Mouse (Mus musculus) erythroblast, embryonic 14.5 days (primary cell): ENCODE results near the gene Fyn. TPM values are rescaled to one million over a fixed set of nuclear protein-coding genes. Genes with fewer than 3 reads are reported as not detected.

Source experiments
- H3K27me3 ChIP-seq: 2 replicates; pipeline ENCODE4 v1.6.1; 2012; ENCODE audit warnings: inconsistent platforms; ENCODE audit not compliant: control insufficient read depth
- H3K36me3 ChIP-seq: 2 replicates; pipeline ENCODE4 v1.6.1; 2012; ENCODE audit warnings: mild to moderate bottlenecking, inconsistent platforms; ENCODE audit not compliant: control insufficient read depth
- H3K4me1 ChIP-seq: 2 replicates; pipeline ENCODE4 v1.6.1; 2012; ENCODE audit warnings: inconsistent platforms; ENCODE audit not compliant: control insufficient read depth
- H3K4me3 ChIP-seq: replicated peaks from 2 replicates; pipeline ENCODE3; 2012; ENCODE audit warnings: moderate library complexity, mild to moderate bottlenecking, inconsistent platforms
- H3K9me3 ChIP-seq: 2 replicates; pipeline ENCODE4 v1.6.1; 2012; ENCODE audit warnings: low read length, inconsistent platforms, mixed read lengths; ENCODE audit not compliant: control insufficient read depth
- GATA1 ChIP-seq: IDR thresholded peaks from 2 replicates; pipeline ENCODE4 v1.6.1; 2012; ENCODE audit warnings: low read length, inconsistent platforms, mixed read lengths
- TAL1 ChIP-seq: IDR thresholded peaks from 3 replicates; pipeline ENCODE4 v1.6.1; 2012; ENCODE audit warnings: low read length, inconsistent platforms, mixed read lengths
- polyA plus RNA-seq: library from polyadenylated mRNA; stranded (reverse); fragments of >175 nt; gene quantifications from 2 replicates; pipeline ENCODE4 v1.2.3, GENCODE M21; 2012

The Fyn gene
- polyA plus RNA-seq, 1 experiment: 1.1 TPM

GRCm38 (mm10) chr10:39469341-39469740 lies 100.7 kb downstream of the Fyn start:
- H3K4me3 ChIP-seq: no peak overlapping the region
- no peaks in the 10 kb centered on the region for H3K36me3 ChIP-seq
- H3K9me3 ChIP-seq: no peaks in the 10 kb centered on the region
- H3K4me1 ChIP-seq: no peaks in the 10 kb centered on the region
- TF ChIP-seq GATA1: no peak
- no peak for TF ChIP-seq TAL1
- H3K27me3 ChIP-seq: no peaks in the 10 kb centered on the region

- H3K9me3 ChIP-seq: no peaks in the 10 kb centered on the region
Observed at GRCm38 (mm10) chr10:39470321-39470720, 101.7 kb downstream of the Fyn start.

DNA sequence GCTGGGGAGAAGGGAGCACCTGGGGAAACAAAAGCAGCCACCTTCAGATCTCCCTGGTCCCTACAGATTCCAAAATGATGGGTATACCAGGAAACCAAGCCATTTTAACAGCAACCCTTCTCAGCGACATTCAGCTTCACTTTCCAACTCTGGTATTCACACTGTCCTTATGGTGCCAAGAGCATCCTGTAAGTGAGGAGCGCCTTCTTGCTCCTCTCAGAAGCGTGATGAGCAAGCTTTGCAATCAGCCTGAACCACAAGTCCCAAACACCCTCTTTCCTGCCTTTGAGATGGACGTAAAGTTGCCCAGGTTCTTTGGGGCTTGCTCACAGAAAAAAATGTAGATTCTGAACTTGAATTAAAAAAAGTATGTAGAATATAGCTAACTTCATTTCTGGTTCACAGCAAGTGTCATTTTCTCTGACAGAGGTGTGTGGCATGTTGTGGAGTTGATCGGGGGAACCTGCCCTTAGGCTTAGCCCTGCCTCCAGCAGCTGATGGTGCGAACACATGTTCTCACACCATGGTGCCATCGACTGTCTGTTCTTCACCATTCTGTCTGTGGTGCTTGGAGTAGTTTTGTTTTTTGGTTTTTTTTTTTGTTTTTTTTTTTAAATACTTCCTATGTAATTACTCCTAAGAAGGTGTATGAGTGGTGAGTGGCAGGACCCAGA lies 102.5 kb downstream of the Fyn start:
- TF ChIP-seq GATA1 (no peak), TAL1 (no peak)
- Histone ChIP-seq H3K4me3 (no peak overlapping the region), H3K36me3 (no peaks in the 10 kb centered on the region), H3K4me1 (no peaks in the 10 kb centered on the region), H3K27me3 (no peaks in the 10 kb centered on the region), H3K9me3 (no peaks in the 10 kb centered on the region)

More at GRCm38 (mm10) chr10:39470321-39470720, 101.7 kb downstream of the Fyn start:
- Histone ChIP-seq H3K4me1 (no peaks in the 10 kb centered on the region), H3K27me3 (no peaks in the 10 kb centered on the region), H3K36me3 (no peaks in the 10 kb centered on the region), H3K4me3 (no peak overlapping the region)
- TF ChIP-seq TAL1 (no peak), GATA1 (no peak)

GRCm38 (mm10) chr10:39471714-39472531 lies 103.3 kb downstream of the Fyn start:
- no peaks in the 10 kb centered on the region for H3K27me3 ChIP-seq
- H3K36me3 ChIP-seq: no peaks in the 10 kb centered on the region
- H3K4me1 ChIP-seq: no peaks in the 10 kb centered on the region
- no peak for TF ChIP-seq GATA1
- TF ChIP-seq TAL1: no peak
- H3K9me3 ChIP-seq: no peaks in the 10 kb centered on the region
- no peak overlapping the region for H3K4me3 ChIP-seq

GRCm38 (mm10) chr10:39472923-39473322 lies 104.3 kb downstream of the Fyn start:
- Histone ChIP-seq H3K4me3 (no peak overlapping the region), H3K36me3 (no peaks in the 10 kb centered on the region), H3K27me3 (no peaks in the 10 kb centered on the region), H3K9me3 (no peaks in the 10 kb centered on the region), H3K4me1 (no peaks in the 10 kb centered on the region)
- TF ChIP-seq GATA1 (no peak), TAL1 (no peak)

DNA sequence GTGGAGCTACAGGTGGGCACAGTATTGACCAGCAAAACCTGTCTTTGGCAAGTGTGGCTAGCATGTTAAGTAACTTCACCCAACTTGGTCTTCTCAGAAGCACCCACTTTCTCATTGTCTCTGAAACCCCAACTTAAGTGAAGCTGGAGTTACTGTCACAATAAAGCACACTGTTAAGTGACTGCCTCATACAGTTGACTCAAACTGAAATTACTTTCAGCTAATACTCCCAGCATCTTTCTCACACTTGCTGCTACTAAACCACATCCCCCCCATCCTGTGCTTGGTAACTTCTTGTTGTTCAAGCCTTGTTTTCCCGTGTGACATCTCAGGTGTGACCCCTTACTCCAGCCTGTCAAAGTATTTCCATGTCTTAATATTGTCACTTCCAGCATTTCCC lies 110.7 kb downstream of the Fyn start:
- Histone ChIP-seq H3K27me3 (no peaks in the 10 kb centered on the region), H3K36me3 (no peaks in the 10 kb centered on the region), H3K4me3 (no peak overlapping the region), H3K9me3 (no peaks in the 10 kb centered on the region), H3K4me1 (no peaks in the 10 kb centered on the region)
- TF ChIP-seq TAL1 (no peak), GATA1 (no peak)

- Histone ChIP-seq H3K9me3 (no peaks in the 10 kb centered on the region), H3K4me1 (no peaks in the 10 kb centered on the region), H3K27me3 (no peaks in the 10 kb centered on the region), H3K4me3 (no peak overlapping the region), H3K36me3 (no peaks in the 10 kb centered on the region)
- TF ChIP-seq GATA1 (no peak), TAL1 (no peak)
Observed at GRCm38 (mm10) chr10:39484382-39484826, 115.7 kb downstream of the Fyn start.

DNA sequence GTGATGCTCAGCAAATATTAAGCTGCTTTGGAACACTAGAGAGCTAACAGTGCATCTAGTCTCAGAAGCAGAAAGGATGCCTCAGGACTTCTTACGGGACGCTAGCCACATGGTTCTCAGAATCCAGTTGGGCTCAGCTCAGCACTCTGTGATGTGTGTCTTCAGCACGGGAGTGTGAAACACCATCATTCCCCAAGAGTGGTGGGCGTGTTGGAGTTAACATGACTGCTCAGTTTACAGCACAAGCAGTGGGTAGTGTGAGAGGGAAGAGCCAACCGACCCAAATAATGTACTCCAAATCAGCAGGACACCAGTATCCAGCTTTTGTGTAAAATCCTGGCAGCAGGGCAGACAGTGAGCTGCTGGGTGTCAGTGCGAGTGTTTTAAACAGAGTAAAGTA lies 116.2 kb downstream of the Fyn start:
- no peaks in the 10 kb centered on the region for H3K9me3 ChIP-seq
- no peaks in the 10 kb centered on the region for H3K36me3 ChIP-seq
- H3K27me3 ChIP-seq: no peaks in the 10 kb centered on the region
- no peak overlapping the region for H3K4me3 ChIP-seq
- TF ChIP-seq GATA1: no peak
- no peak for TF ChIP-seq TAL1
- H3K4me1 ChIP-seq: no peaks in the 10 kb centered on the region

GRCm38 (mm10) chr10:39485939-39486338 lies 117.3 kb downstream of the Fyn start:
- H3K27me3 ChIP-seq: no peaks in the 10 kb centered on the region
- no peaks in the 10 kb centered on the region for H3K4me1 ChIP-seq
- no peak overlapping the region for H3K4me3 ChIP-seq
- H3K9me3 ChIP-seq: no peaks in the 10 kb centered on the region
- no peak for TF ChIP-seq GATA1
- TF ChIP-seq TAL1: no peak
- H3K36me3 ChIP-seq: no peaks in the 10 kb centered on the region
